Mouse (Mus musculus) gastrocnemius, postnatal 14 days (tissue): Measurements from ENCODE around the gene Mrpl54. TPM values are rescaled to one million over a fixed set of nuclear protein-coding genes. Genes with fewer than 3 reads are reported as not detected.

Source experiments
- DNase-seq: peaks from one replicate; pipeline ENCODE4 v3.0.0; 2021; ENCODE audit warnings: mixed read lengths
- intact Hi-C: fragments of 180-260 bp; cut with DNase I; formaldehyde crosslinking; loops from one replicate; pipeline ENCODE4 v1.15.1; 2025; ENCODE audit warnings: low total_unique reads
- total RNA-seq, 2 experiments: library from RNA; stranded (reverse); gene quantifications; 2 replicates each; pipeline ENCODE4 v1.2.3; 2021

Gene Mrpl54
- total RNA-seq, 2 experiments from 2014 or later: 93.1 to 99.9 TPM

GRCm38 (mm10) chr10:81272356-81272755 lies 5.6 kb upstream of the Mrpl54 start:
- intact Hi-C loops: no loop called here
- no peak for DNase-seq

GRCm38 (mm10) chr10:81268643-81269412 lies 2.1 kb upstream of the Mrpl54 start:
- intact Hi-C loops: no loop called here
- DNase-seq: no peak

DNA sequence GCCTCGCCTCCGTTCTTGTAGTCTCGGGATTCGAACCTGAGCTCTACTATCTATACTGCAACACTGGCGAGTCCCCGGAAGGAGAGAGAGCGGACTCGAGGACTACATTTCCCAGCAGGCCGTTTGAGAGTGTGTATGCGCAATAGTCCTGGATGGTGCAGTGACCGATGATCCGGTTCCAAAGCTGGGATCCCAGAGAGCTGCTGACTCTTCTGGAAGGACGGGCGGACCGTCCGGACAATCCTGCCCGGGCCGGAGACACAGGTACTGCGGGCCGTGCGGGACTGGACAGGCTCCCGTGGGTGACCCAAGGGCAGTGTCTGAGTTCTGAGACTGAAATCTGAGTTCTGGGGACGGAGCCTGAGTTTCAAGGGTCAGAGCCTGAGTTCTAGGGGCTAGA lies 1.3 kb upstream of the Mrpl54 start:
- intact Hi-C loops: no loop called here
- peak; percentile 85 for DNase-seq

GRCm38 (mm10) chr10:81265540-81265939 lies 1.2 kb downstream of the Mrpl54 start:
- no peak for DNase-seq
- intact Hi-C loops: no loop called here

GRCm38 (mm10) chr10:81261025-81261424 lies 5.7 kb downstream of the Mrpl54 start:
- intact Hi-C loops: no loop called here

DNA sequence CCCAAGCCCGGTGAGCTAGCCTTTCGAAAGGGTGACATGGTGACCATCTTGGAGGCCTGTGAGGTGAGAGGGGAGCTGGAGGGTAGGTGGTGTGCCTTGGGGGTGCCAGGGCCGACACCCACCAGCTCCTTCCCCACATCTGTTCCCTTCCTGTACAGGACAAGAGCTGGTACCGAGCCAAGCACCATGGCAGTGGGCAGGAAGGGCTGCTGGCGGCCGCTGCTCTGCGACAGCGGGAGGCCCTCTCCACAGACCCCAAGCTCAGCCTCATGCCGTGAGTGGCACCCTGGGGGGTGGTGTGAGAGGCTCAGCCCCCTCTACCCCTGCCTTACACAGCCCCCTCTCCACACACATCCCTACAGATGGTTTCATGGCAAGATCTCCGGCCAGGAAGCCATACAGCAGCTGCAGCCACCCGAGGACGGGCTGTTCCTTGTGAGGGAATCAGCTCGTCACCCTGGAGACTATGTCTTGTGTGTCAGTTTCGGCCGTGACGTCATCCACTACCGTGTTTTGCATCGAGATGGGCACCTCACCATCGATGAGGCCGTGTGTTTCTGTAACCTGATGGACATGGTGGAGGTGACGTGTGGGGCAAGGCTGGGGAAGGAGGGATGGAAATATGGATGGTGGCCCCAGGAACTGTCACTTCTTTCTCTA lies 7.4 kb downstream of the Mrpl54 start:
- DNase-seq: no peak
- intact Hi-C loops: no loop called here

More at GRCm38 (mm10) chr10:81261025-81261424, 5.7 kb downstream of the Mrpl54 start:
- DNase-seq: no peak

- intact Hi-C loops: no loop called here
Observed at GRCm38 (mm10) chr10:81257158-81258039, 9.3 kb downstream of the Mrpl54 start.

GRCm38 (mm10) chr10:81254886-81255285 lies 11.8 kb downstream of the Mrpl54 start:
- no peak for DNase-seq
- intact Hi-C loops: no loop called here

More at GRCm38 (mm10) chr10:81257158-81258039, 9.3 kb downstream of the Mrpl54 start:
- DNase-seq: no peak

- no peak for DNase-seq
- intact Hi-C loops: no loop called here
Observed at GRCm38 (mm10) chr10:81252424-81253419, 14.0 kb downstream of the Mrpl54 start, which contains the start of gene Matk. Matk (plus strand) TSS chr10:81252935.

GRCm38 (mm10) chr10:81249442-81249841 lies 17.3 kb downstream of the Mrpl54 start:
- no peak for DNase-seq
- intact Hi-C loops: no loop called here

DNA sequence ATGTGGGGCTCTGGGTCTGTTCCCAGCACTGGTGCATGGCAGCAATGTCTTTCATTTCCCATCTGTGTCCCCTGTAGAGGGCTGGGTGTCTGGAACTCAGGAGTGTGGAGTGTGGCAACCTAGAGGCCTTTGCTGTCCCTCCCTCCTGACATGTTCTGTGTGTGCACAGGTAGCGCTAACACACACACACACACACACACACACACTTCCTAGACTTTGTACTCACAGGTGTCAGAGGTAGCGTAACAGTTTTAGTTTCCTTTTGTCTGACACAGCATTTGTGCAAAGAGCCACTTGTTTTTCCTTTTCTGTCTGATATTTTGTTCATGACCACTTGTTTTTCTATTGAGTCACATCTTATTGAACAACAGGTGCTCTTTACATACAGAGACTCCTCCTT lies 18.9 kb downstream of the Mrpl54 start:
- intact Hi-C loops: no loop called here
- no peak for DNase-seq

DNA sequence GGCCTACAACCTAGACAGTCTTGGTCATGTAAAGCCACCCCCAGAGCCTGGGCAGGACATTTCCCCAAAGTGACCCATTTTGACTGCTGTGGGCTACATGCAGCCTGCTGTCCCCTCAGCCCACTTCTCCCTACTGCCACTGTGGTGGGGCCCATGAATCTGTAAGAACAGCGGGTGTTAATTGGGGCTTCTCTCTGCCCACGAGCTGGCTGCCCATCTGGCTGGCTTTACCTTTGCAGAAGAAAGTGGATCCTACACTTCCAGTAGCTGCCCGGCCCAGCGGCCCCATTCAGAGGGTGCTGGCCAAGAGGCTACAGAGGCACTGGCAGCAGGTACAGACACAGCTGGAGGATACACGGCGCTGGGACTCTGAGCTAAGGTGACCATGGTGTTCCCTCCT lies 21.6 kb downstream of the Mrpl54 start:
- intact Hi-C loops: no loop called here
- no peak for DNase-seq

GRCm38 (mm10) chr10:81244595-81244994 lies 22.1 kb downstream of the Mrpl54 start:
- peak; percentile 79 for DNase-seq
- intact Hi-C loops: no loop called here

DNA sequence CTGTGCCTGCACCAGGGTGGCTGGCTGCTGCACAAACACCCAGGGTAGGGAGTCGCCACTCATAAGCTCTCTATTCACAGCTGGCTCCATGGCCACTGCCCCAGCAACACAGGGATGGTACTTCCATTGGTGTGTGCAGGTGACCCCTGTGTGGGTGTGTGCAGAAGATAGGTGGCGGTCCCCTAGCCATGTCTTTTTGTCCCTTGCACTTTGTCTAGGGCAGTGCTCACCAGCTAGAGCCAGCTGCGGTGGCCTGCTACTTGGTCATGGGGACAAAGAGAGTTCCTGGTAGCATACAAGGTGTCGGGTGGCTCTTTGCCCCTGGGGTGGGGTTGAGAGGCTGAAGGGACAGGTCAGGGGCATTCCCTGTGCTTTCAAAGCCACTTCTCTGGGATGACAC lies 22.6 kb downstream of the Mrpl54 start:
- intact Hi-C loops: no loop called here
- no peak for DNase-seq

GRCm38 (mm10) chr10:81242021-81242420 lies 24.7 kb downstream of the Mrpl54 start:
- no peak for DNase-seq
- intact Hi-C loops: no loop called here

DNA sequence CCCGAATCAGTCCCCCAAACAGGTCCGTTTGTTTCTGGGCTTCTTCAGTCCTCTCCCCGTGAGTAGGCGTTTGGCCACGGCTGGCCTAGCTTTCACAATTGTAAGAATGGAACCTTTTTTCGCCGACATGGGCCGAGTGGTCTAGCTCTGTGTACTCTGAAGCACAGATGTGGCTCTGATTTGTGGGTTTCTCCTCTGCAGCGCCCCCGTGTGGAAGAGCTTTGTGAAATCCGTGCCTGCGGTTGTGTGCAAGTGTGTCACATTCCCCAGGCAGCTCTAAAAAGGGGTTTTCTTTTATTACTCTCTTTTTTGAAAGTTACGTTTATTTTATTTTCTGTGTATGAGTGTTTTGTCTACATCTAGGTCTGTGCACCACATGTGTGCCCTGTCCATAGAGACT lies 25.9 kb downstream of the Mrpl54 start:
- DNase-seq: no peak
- intact Hi-C loops: no loop called here

DNA sequence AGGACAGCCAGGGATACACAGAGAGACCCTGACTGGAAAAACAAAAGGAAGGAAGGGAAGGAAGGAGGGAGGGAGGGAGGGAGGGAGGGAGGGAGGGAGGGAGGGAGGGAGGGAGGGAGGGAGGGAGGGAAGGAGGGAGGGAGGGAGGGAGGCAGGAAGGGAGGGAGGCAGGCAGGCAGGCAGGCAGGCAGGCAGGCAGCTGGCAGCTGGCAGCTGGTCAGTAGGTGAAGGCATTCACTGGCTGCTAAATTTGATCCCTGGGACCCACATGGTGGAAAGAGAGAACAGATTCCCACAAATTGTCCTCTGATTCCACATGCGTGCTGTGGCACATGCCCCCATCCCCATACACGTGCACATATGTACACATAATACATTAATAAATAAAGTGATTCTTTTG lies 28.1 kb downstream of the Mrpl54 start:
- no peak for DNase-seq
- intact Hi-C loops: no loop called here

GRCm38 (mm10) chr10:81236471-81237268 lies 30.1 kb downstream of the Mrpl54 start:
- DNase-seq: no peak
- intact Hi-C loops: no loop called here
